13 mouse cellular contexts compared by ENCODE assay signal in the genomic region with DNA sequence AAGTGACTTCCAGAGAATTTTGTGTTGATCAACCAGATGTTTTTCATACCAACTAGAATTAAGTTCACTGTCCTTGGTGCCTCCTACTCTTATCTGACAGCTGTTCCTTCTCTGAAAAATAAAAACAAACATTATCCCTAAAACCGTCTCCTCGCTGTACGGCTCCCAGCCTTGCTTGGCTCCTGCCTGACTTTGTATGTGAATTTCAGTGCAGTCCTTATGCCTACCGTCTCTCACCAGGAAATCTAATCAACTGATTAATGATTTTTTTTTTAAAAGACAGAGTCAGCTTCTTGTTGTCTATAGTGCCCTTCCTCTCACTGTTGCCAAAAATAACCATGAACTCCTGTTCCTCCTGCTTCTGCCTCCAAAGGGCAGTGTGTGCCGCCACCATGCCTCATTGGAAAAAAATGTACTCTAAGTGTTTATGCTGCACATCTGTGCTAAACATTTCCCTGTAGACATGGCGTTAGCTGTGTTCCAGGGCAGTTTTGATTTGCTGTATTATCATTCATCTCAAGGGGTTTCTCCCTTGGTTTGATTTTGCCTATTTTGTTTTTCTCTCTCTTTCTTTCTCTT. TPM values are rescaled to one million over a fixed set of nuclear protein-coding genes. Genes with fewer than 3 reads are reported as not detected.
DNase-seq lines count a peak whose midpoint lies in the region; ATAC-seq and TF ChIP-seq lines count a peak whose summit lies in the region.
"Had no signal": no experiment of that assay in that cellular context is flagged by ENCODE, and none has a peak within 500 bp of the region (broad histone marks: within the 10 kb centered on the region; RNA-seq: fewer than 3 reads in every experiment).

No protein-coding gene starts in this region.

- H3K27ac ChIP-seq in cortical plate, adult 2 months (ENCODE audit: insufficient read depth, low read length), result 0 out of 2 replicates have a peak overlapping the region, but pooled peaks have one; percentile 71
- peak overlapping the region; percentile 3; the same call in 1 of the 2 replicates for H3K27ac ChIP-seq in kidney, postnatal 0 days
- no peak overlapping the region for H3K27ac ChIP-seq in hindbrain, embryonic 11.5 days (ENCODE audit: low read depth, low read length)
- H3K27ac ChIP-seq: hindbrain, embryonic 15.5 days; limb, embryonic 10.5 days had no signal

- H3K4me2 ChIP-seq in kidney, postnatal 0 days (ENCODE audit: low read length), result no peak overlapping the region
- no peak overlapping the region for H3K4me2 ChIP-seq in hindbrain, embryonic 11.5 days (replicated peaks; ENCODE audit: low read depth, low read length)
- H3K4me2 ChIP-seq: hindbrain, embryonic 15.5 days had no signal

- no peaks in the 10 kb centered on the region for H3K9me3 ChIP-seq in kidney, postnatal 0 days (replicated peaks; ENCODE audit: low read length)
- no peaks in the 10 kb centered on the region for H3K9me3 ChIP-seq in hindbrain, embryonic 11.5 days (ENCODE audit: control insufficient read depth, low read length)
- H3K9me3 ChIP-seq: hindbrain, embryonic 15.5 days; limb, embryonic 10.5 days had no signal

- peak; percentile 26 to 36 for DNase-seq in heart, adult 9 months (ENCODE audit: low spot score in 2 of 2)
- DNase-seq in heart, postnatal 25 days (ENCODE audit: low spot score), result no peak
- peak; percentile 15 for DNase-seq in A20 (ENCODE audit: low read depth, low spot score)
- peak; percentile 50 for DNase-seq in kidney, postnatal 0 days (ENCODE audit: low spot score)
- DNase-seq in hindbrain, embryonic 11.5 days (ENCODE audit: low spot score), result no peak
- DNase-seq: cerebellum, postnatal 14 days; thymus, postnatal 4 days had no signal

- no peak for ATAC-seq in kidney, postnatal 0 days (replicated peaks; ENCODE audit: low FRiP score, low read depth)
- ATAC-seq in cerebellum, adult (ENCODE audit: insufficient number of reproducible peaks, low FRiP score, low TSS enrichment), result no peak
- ATAC-seq in hindbrain, embryonic 11.5 days (ENCODE audit: low FRiP score), result no peak
- no peak for ATAC-seq in frontal cortex, adult (ENCODE audit: low TSS enrichment)

- 0 out of 2 replicates have a peak, but pooled peaks cover 8% of the 10 kb centered on the region for H3K36me3 ChIP-seq in kidney, postnatal 0 days (ENCODE audit: insufficient read depth, low read length)
- H3K36me3 ChIP-seq in hindbrain, embryonic 11.5 days (ENCODE audit: control insufficient read depth, insufficient read depth, low read length), result no peaks in the 10 kb centered on the region
- H3K36me3 ChIP-seq: hindbrain, embryonic 15.5 days had no signal

- intact Hi-C loops in heart, postnatal 25 days (cut with DNase I), result loop anchor here (5.0 to 10.0 kb wide), 2 partner anchors 51 to 61 kb away; partner anchors contain the start of gene Tmem87b

- H3K9ac ChIP-seq in kidney, postnatal 0 days (ENCODE audit: low read depth, low read length), result no peak overlapping the region
- H3K9ac ChIP-seq in hindbrain, embryonic 11.5 days (ENCODE audit: low read depth, low read length), result no peak overlapping the region
- H3K9ac ChIP-seq: hindbrain, embryonic 15.5 days had no signal

- TF ChIP-seq CTCF in cortical plate, adult 2 months (IDR thresholded peaks at IDR 0.05; ENCODE audit: extremely low read depth, insufficient read depth, low read length), result no peak
- no peak for TF ChIP-seq CTCF in kidney, postnatal 0 days (IDR thresholded peaks at IDR 0.05; ENCODE audit: low read depth)

- no peaks in the 10 kb centered on the region for H3K27me3 ChIP-seq in kidney, postnatal 0 days (ENCODE audit: insufficient read depth, low read length)
- no peaks in the 10 kb centered on the region for H3K27me3 ChIP-seq in hindbrain, embryonic 11.5 days (ENCODE audit: control insufficient read depth, insufficient read depth, low read length)
- H3K27me3 ChIP-seq: hindbrain, embryonic 15.5 days had no signal

- no peak overlapping the region for H3K4me3 ChIP-seq in cortical plate, adult 2 months (ENCODE audit: insufficient read depth, low read length)
- H3K4me3 ChIP-seq in kidney, postnatal 0 days (replicated peaks; ENCODE audit: low read depth, low read length), result no peak overlapping the region
- H3K4me3 ChIP-seq in hindbrain, embryonic 11.5 days (ENCODE audit: low read depth, low read length), result no peak overlapping the region
- H3K4me3 ChIP-seq: erythroblast, embryonic 14.5 days; hindbrain, embryonic 15.5 days; limb, embryonic 10.5 days had no signal

- H3K4me1 ChIP-seq in cortical plate, adult 2 months (ENCODE audit: control insufficient read depth, insufficient read depth, low read length), result no peaks in the 10 kb centered on the region
- peaks cover 2% of the 10 kb centered on the region for H3K4me1 ChIP-seq in kidney, postnatal 0 days (replicated peaks; ENCODE audit: insufficient read depth, low read length)
- H3K4me1 ChIP-seq in hindbrain, embryonic 11.5 days (replicated peaks; ENCODE audit: control insufficient read depth, insufficient read depth, low read length), result no peaks in the 10 kb centered on the region

- WGBS in kidney, postnatal 0 days, result 35% methylated on average over 6 of the region's 6 CpGs
- WGBS in hindbrain, embryonic 11.5 days, result 80% methylated on average over 6 of the region's 6 CpGs

- no peak for TF ChIP-seq POLR2A in cortical plate, adult 2 months (IDR thresholded peaks at IDR 0.05; ENCODE audit: extremely low read depth, insufficient read depth, low read length)

RNA-seq across cellular contexts. Expression of gene Mertk, which starts 54.6 kb away (rescaled TPM):
- 1 to 10 TPM; 4.0 to 5.0 TPM for total RNA-seq in heart, postnatal 25 days (2021)
- 17.9 and 21.3 TPM in 2 replicates for polyA plus RNA-seq in cortical plate, adult 2 months (2012; rRNA removed)
- 8.9 and 9.8 TPM in 2 replicates for polyA plus RNA-seq in kidney, postnatal 0 days (2015; fragmentation: Nextera tagmentation; extraction: Ambion mirVana)
- polyA plus RNA-seq in hindbrain, embryonic 11.5 days (2014; fragmentation: Nextera tagmentation; extraction: Ambion mirVana), result 4.4 and 5.0 TPM in 2 replicates

Comparison
In these comparisons a context has a peak if more than half of its experiments do, and no peak if none do; other contexts are left out.
1. DNase-seq: peak in heart, adult 9 months (2 of 2), A20 (single experiment) and kidney, postnatal 0 days (single experiment); none in heart, postnatal 25 days (single experiment) and hindbrain, embryonic 11.5 days (single experiment).